Mouse (Mus musculus) monocyte, adult 5-6 weeks (primary cell): Measurements from ENCODE around the gene Twsg1. TPM values are rescaled to one million over a fixed set of nuclear protein-coding genes. Genes with fewer than 3 reads are reported as not detected.

Experiments used
- total RNA-seq: library from RNA; stranded (forward); fragments of 200-1000, 200-491, 200-594 nt; gene quantifications from 3 replicates; pipeline ENCODE4 v1.2.3, GENCODE M21; 2017

The Twsg1 gene
- total RNA-seq, 1 experiment from 2014 or later: 6.4 TPM

Other genes with a start within 250 kb of the Twsg1 start
- gene Rab31, start 178.5 kb downstream of the Twsg1 start, total RNA-seq: 51.0 to 80.4 TPM (median 75.8 TPM) in 3 replicates
- 81.9 to 108 TPM (median 105 TPM) in 3 replicates for gene Ppp4r1, start 168.7 kb downstream of the Twsg1 start, total RNA-seq
- 102 to 122 TPM (median 106 TPM) in 3 replicates for gene Ralbp1, start 65.4 kb downstream of the Twsg1 start, total RNA-seq
- 60.7 to 91.8 TPM (median 63.4 TPM) in 3 replicates for gene Ankrd12, start 125.9 kb upstream of the Twsg1 start, total RNA-seq
- 97.5 to 124 TPM (median 101 TPM) in 3 replicates for gene Ndufv2, start 150.3 kb upstream of the Twsg1 start, total RNA-seq
- 15.0 to 43.3 TPM (median 25.2 TPM) in 3 replicates for gene Washc1, start 160.3 kb upstream of the Twsg1 start, total RNA-seq
- gene Ddx11, start 172.3 kb upstream of the Twsg1 start, total RNA-seq: 4.5 to 12.8 TPM (median 8.1 TPM) in 3 replicates